Mouse (Mus musculus) left cerebral cortex, adult 8-10 months (tissue): ENCODE results near the gene Bahcc1. TPM values are rescaled to one million over a fixed set of nuclear protein-coding genes. Genes with fewer than 3 reads are reported as not detected.

Experiments
- DNase-seq, 2 experiments: peaks; one replicate each; pipeline ENCODE4 v3.0.0; 2022; ENCODE audit warnings: low spot score in 2 of 2
- total RNA-seq, 4 experiments: library from RNA; stranded (reverse); gene quantifications; 2 replicates each; pipeline ENCODE4 v1.2.4; 2022

The Bahcc1 gene
- total RNA-seq, 4 experiments from 2014 or later = 20.8 to 23.0 (median 21.6) TPM

DNA sequence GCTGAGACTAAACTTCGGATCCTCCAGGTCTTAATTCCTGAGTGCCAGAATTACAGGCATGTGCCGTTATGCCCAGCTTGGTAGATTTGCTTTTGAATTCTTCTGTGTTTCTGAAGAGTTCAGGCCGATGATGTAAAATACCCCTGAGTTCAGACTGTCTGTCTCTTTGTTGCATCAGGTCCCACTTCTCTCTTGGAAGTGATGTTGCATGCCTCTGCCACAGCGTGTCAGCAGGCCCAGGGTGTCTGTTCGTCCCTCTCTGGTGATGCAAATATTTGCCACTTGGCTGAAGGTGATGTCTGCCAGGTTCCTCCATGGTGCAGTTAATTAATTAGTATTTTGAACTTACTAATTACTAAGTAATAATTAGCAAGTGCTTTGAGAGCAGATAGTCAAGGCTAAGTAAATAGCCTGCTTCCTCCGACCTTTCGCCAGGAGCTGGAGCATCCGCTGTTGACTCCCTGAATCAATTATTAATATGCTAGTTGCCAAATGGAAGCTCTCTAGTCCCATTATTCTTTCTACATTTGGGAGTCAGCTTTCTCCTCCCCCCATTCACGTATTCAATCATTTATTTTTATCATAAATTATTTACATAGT, 26.6 kb upstream of the Bahcc1 start:
- DNase-seq = no peak

DNA sequence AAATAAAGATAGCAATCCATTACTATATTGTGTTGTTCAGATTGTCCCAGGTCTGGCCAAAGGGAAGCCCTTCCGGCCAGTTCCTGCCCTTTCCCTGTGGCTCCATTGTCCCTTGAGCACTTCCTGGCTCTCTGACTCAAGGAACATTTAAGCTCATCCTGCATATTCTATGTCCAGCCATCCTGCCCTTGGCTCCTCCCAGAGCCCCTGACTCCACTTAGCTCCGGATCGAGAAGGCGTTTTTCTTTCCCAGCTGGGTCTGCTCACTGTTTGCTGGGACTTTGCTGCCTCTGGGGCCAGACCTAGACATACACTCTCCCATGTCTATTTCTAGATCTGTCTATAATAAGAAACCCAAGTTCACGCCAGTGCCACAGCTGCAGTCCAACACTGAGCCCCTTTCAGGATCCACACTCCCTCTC, 26.1 kb upstream of the Bahcc1 start:
- DNase-seq = no peak

DNA sequence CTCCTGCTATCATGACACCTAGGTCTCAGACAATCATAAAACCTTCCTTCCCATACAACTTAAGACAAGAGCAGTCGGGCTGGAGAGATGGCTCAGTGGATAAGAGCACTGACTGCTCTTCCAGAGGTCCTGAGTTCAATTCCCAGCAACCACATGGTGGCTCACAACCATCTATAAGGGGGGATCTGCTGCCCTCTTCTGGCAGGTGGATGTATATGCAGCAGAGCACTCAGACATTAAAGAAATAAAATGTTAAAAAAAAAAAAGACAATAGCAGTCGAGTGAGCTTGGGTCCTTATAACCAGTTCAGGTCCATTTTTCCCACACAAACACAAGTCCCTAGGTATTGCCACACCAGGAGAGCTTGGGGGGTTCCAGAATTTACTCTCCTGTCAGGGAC, 23.9 kb upstream of the Bahcc1 start:
- no peak for DNase-seq

DNA sequence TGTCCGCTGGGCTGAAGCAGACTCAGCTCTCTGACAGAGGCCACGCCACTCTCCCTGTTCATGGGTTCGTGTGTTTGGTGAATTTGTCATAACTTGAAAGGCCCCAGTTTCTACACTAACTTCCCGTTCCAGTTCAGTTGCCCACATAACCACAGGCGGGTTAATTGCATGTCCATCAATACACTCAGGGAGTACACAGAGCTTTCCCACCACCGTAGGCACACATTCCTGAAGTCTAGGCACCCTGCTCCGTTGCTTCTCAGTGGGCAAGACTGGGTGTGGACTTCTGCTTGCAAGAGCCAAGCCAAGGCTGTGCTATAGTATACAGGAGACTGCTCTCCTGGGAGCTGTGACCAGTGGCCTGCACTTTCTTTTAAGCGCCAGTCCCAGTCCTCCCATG, 23.3 kb upstream of the Bahcc1 start:
- no peak for DNase-seq

DNA sequence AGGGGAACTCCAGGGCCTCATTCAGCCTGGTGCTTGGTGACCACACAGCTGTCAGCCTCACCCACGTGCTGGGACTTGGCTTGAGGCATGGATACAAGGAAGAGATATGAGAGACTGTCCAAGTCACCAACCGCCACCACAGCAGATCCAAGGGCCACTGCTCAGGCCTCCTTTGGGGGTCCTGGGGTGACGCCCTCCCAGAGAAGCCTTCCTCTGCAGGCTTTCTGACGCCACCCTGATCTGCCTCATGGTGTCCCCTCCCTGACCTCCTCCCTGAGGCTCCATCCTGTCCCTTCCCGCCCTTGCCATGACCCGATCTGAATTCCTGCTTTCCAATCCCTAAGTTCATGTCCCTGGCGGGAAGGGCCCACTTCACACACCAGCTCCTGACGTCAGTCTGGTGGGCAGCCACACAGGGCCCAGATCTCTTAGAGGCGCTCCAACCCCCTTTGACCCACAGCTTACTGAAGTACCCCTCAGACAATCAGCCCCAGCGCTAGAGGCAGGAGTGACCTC, 17.0 kb upstream of the Bahcc1 start:
- DNase-seq = no peak

DNA sequence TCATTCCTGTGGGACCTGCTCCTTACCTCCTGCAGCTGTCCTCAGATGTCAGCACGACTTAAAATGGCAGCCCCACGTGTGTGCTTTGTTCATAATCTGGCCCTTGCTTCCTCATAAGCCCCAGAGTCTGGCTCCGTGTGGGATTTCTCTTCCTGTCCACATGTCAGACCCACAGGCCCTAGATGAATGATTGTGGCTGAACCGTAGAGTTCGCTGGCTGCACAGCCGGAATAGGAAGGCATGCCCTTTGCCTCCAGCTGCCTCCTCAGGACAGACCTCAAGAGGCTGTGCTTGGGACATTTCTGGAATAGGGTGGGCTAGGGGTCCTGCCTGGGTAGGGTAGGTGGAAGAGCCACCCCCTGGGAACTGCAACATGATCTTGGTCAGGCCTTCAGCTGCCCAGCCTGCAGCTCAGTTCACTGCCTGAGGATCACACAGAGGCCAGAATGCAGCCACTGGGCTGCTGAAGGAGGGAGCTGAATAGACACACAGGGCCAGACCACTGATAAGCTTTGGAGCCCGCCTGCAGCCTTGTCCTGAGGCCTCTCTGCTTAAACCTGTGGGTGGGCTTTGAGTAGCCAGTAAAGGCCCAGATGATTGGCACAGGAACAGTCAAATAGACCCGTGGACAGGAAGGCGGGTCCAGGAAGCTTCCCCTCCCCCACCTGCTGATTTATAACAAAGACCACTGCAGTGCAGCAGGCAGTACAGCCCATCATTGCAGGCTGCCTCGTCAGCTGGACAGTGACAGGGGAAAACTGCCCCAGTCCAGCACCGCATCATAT, 16.0 kb upstream of the Bahcc1 start:
- DNase-seq = no peak

DNA sequence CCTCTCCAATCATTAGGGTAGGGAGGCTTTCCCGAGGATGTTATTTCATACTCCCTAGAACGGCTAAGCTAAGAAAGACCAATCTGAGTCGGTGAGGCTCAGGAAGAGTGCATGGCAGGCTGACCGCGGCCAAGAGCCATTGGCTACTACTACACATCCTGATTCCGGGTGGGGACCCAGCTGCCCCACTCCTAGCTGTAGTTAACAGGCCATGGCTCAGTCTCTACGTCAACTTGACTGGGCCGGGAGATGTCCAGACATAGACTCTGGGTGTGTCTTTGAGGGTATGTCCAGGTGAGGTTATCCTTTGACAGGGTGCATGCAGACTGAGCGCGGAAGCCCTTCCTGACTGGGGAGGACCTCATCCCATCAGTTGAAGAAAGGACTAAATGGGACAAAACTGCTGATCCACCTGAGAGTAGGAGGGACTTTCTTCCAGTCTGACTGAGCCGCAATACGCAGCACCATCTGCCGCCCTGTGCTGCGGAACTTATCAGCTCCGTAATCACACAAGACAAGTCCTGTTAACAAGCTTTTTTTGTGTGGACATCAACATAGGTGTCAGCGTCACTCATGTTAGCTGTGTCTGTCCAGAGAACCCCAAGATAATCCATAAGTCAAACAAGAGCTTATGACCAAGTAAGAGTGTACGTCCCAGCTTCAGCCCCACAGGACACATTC, 14.4 kb upstream of the Bahcc1 start:
- DNase-seq = no peak

DNA sequence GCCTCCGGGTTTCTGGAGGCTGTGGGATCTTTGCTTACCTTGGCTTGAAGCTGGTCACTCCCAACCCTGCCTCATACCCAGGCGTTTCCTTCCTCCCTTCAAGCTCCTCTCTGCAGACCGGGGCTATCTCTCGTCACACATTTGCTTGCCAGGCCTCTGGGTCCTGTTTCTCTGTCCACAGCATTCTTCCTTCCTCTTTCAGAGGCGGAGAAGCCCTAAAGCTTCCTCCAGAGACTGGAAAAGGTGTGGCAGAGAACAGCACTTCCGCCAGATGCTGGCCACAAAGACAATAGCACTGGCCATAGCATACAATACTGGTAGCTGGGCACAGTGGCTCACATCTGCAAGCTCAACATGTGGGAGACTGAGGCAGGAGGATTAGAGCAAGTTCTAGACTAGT, 13.8 kb upstream of the Bahcc1 start:
- DNase-seq = no peak

DNA sequence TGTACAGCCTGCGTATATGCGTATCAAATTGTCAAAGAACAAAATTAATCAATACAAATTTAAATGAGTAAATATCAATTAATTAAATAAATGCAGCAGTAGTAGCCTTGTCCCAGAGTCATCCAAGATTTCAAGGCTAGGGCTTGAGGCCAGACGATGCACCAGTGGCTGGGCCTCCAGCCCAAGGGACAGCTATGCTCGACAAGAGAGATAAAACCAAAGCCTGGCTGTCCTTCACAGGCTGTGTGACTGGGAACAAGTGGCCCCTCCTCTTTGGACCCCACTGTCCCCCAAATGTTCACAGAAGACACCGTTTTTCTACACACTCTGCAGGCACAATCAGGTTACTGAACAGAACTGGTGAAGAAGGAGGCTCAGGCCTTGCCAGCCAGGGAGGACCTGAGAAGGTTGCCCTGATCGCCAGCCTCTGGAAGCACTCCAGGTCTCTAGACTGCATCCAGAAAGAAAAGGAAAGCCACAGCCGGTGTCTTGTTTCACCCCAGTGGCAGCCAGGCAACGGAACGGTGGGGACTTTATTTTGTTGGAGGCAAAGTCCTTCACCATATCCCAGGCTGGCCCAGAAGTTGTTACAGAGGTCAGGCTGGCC, 12.7 kb upstream of the Bahcc1 start:
- DNase-seq = no peak

DNA sequence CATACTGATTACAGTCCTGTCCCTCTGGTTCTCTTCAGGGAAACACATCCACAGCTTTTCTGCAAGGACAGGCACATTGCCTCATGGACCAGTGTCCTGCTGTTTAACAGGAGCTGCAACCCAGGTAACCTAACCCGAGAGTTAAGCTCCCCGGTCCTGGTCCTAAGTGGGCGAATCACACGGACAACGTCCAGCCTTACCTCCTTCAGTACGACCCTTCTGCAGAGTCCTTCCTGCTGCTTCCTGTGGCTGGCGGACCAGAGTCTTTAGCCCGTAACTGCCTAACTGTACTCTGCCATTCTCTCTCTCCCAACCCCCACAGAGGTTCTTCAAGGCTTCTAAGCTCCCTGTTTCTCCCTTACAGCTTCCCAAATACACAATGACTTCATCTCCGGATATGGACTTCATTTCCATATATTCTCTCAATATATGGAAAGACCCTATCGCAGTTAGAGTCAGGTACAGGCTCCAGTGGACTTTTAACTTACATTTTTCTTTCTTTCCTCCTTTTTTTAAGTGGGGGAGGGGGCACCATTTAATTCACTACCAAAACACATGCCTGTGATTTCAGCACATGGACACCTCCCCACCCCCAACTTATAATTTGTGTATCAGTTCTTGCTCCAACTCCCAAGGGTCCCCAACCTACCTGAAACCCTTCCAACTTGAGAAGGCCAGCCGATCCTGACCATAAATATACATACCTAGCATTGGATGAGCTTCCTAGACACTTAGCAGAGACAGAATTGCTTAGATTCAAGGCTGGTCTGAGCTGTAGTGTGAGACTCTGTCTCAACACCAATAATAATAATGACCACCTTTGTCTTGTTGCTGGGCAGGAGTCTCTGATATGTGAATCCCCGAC, 11.6 kb upstream of the Bahcc1 start:
- DNase-seq = no peak

DNA sequence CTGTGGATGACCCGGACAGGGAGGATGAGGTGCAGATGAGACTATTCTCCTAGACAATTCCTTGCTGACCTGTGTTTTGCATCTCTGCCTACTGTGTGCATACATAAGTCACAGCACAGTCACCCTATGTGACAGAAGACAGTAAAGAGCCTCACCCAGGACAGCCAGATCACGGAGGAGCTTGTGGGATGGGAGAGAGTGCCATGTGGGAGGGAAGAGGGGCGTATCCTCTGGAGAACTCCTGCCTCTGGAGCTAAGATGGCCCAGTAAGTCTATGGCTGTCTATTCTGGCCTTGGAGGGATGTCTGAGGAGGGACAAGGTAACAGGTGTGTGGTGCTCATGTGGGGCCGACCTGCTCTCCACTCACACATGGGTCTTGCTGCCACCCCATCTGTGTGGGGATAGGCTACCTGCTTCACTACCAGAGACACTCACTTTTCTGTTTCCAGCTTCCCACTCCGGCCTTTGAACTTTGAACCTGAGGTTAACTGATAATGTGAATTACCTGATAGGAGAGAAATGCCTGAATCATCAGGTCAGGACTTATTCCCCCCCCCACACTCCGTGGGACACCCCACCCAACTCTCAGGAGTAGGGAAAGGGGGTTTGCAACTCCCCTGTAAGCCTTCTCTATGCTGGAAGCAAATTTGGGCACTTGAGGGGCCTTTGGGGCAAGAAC, 10.2 kb upstream of the Bahcc1 start:
- peak in 1 of 2 experiments; percentile 13 for DNase-seq

DNA sequence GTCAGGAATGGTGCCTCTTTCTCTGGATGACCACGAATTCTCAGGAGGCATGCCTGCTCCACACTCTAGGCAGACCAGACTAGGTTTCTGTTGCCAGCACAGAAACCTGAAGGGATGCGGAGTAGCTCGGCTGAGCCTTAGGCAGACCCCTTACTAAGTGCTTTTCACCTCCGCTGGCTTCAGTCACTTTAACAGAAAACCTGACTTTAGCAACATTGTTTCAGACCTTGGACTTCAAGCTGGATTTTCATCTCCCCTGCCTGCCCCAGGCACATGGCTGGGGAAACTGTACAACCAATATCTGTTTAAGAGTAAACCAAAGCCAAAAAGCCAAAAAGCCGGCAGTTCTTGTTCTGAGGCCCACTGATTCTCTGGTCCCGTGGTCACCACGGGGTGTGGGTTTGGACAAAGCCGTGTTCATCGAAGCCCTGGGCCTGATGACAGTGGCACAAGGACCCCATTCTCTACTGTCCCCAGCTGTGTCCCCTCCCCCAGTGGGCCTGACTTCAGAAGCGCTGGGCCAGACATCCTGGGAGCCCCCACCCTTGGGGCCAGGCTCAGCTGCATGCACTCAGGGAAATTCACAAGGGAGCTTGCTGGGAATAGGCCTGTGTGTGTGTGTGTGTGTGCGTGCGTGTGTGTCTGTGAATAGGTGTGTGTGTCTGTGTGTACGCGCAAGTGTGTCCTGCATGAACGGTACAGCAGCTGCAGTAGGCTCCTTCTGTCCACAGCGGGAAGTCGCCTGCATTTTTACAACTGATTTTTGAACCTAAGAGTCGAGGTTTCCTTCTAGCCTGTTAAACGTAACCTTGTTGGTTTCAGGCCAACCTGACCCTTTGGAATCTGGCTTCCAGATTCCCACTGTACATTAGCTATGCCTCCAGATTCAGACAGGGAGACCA, 8.9 kb upstream of the Bahcc1 start:
- peak in 1 of 2 experiments; percentile 89 for DNase-seq

DNA sequence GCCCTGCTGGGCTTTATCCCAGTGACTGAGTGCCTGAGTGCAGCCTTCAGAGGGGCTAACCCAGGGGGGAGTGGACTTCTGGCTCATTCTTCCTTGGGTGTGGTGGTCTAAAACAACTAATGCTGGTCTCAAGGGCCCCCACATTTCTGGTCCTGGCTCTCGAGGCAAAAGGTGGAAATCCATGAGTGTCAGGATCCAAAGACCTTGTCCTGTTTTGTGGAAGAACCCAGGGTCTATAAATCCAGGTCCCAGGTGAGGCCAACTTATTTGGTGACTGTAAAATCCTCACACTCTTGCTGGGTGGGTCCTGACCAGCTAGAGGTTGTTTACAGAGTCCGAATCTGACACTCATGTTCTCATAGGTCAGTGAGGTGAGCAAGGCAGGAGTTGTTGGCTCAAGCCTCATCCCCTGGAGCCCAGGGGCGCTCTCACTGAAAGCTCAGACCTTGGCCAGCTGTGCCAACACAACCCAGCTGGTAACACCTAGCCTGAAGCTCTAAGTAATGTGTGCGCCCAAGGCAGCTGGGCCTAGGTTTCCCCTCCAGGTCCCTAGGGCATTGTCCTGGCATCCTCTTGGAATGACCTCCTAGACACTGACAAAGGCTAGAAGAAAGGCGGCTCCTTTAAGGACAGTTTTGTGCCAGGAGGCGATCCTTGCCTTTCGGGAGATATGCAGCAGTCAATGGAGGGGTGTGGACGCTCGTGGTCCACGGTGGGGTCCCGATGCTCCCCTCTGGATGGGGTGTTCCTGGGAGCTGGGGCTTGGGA, 8.1 kb upstream of the Bahcc1 start:
- DNase-seq = no peak

DNA sequence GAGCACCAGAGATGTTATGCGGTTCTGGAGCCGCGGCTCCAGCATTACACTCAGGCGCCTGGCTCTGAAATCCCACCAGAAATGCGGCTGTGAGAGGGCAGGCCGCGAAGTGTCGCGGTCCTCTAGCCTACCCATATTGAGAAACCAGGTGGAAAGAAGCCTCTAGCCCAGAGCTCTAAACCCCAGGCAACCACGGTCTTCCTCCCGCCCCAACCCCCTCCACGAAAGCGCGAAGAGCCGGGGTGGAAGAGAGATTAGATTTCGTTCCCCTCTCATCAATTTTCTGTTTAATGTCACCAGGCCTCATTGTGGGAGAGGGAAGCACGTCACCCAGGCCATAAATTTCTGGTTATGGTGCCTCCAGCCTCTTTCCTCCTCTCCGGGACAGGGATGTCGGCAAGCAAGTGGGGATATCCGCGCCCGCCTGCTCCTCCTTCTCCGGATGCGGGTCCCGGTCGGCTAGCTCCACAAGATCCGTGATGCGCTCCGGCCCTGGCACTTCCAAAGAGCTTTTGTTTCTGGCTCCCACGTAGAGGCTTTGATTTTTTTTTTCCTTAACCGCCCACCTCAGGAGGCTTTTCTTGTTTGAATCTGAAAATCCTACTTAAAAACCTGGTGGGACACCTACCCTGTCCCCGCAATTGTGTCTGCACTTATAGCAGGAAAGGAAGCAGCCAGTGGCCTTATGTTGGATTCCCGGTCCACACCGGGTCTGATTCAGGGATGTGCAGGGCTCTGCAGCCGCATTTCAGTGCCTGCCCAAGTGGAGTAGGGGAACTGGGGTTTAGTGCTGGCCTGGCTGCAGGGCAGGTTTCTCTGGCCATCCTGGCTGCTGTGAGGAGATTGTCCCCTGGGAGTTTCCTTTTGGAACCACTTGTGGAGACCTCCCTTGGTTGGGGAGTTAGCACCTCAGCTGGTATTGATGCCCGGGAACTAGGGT, 7.2 kb upstream of the Bahcc1 start:
- no peak for DNase-seq

DNA sequence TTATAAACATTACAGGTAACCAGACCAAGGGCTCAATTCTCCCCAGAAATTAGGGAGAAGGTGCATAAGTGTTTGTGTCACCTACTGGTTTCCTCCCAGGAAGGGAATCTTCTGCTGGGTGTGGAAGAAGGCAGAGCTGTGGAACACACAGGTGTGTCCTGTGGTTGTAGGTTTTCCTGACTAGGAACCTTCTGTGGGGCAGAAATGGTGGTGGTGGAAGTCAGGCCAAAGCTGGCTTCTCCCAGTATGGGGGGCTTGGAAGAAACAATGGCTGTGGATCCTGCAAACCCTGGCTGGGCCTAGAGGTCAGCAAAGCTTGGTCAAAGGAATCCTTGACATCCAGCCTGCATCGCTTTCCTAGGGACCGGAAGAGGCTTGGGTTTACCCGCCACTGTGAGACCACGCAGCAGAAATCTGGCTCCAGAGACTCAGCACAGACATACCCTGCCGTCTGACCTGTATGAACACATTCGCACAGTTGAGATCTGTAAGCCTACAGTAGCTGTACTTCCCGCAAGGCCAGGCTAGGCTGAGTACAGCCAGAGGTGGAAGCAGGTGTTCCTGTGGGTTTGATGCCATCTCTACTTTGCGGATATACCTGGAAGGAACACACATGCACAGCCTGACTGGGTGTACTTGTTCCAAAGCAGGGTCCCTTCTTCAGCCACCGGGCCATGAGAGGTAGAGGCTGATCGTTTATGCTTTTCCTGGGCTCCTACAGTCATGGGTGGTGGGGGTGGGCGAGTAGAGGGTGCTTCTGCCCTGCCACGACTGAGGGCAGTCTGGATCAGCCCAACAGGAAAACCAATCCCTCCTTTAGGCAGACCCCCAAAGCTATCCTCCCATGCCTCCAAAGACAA, 6.1 kb upstream of the Bahcc1 start:
- DNase-seq = no peak

DNA sequence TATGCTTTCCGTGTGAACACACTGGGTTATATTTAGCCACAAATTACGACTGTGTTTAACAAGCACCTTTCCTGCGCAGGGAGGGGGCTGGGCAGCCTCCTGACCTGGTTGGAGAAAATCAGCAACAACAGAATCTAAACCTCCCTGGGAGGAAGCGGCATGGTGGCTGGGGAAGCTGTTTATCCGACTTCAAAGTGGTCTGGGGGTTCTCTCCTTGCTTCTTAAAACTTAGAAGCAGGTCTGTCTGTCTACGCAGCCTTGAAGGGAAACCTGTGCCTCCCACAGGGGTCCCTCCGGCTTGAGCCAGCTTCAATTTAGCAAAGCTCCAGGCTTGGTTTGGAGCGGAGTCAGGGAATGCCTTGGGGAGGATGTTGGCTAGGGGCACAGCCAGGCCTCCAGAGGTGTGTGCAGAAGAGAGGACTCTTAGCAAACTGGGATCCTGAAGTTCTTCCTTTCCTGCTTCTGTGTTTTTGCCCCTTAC, 5.1 kb upstream of the Bahcc1 start:
- DNase-seq = no peak
